Mouse (Mus musculus) erythroblast, embryonic 14.5 days (primary cell): ENCODE measurements around the gene Il18bp.

Experiments used
- GATA1 ChIP-seq: IDR thresholded peaks from 2 replicates; pipeline ENCODE4 v1.6.1; 2012; ENCODE audit warnings: low read length, inconsistent platforms, mixed read lengths
- TAL1 ChIP-seq: IDR thresholded peaks from 3 replicates; pipeline ENCODE4 v1.6.1; 2012; ENCODE audit warnings: low read length, inconsistent platforms, mixed read lengths

GRCm38 (mm10) chr7:102037318-102037717 is 18.8 kb upstream of the Il18bp start:
- TF ChIP-seq GATA1 (no peak), TAL1 (no peak)
